Mouse (Mus musculus): Measurements from ENCODE around the gene 0610010K14Rik. TPM values are rescaled to one million over a fixed set of nuclear protein-coding genes. Genes with fewer than 3 reads are reported as not detected.

The 0610010K14Rik gene
- polyA plus RNA-seq, 1 experiment from 2014 or later = 115 TPM

- no peaks in the 10 kb centered on the region for H3K36me3 ChIP-seq (ENCODE audit: insufficient read depth, low read length)
- TF ChIP-seq CTCF (IDR thresholded peaks at IDR 0.05) (no peak), EP300 (IDR thresholded peaks at IDR 0.05) (no peak)
- H3K27ac ChIP-seq (ENCODE audit: low read length) = peak overlapping the region; percentile 79
- 11% methylated on average over 9 of the region's 10 CpGs for WGBS
- peaks cover 11% of the 10 kb centered on the region; the same call in 1 of the 2 replicates for H3K27me3 ChIP-seq (replicated peaks; ENCODE audit: insufficient read depth, low read length)
- H3K4me1 ChIP-seq (ENCODE audit: insufficient read depth, low read depth, low read length) = peaks cover 16% of the 10 kb centered on the region
- peak overlapping the region; percentile 37 for H3K4me3 ChIP-seq (ENCODE audit: low read depth, low read length)
- peak overlapping the region; percentile 57 for H3K4me2 ChIP-seq (replicated peaks; ENCODE audit: low read depth, low read length)
- no peaks in the 10 kb centered on the region for H3K9me3 ChIP-seq (ENCODE audit: low read length)
- ATAC-seq = no peak
- H3K9ac ChIP-seq (replicated peaks; ENCODE audit: low read depth) = peak overlapping the region; percentile 58
- DNase-seq (ENCODE audit: low spot score) = peak; percentile 71
These were observed 5.2 kb downstream of the 0610010K14Rik start for GRCm38 (mm10) chr11:70232546-70232945.

GRCm38 (mm10) chr11:70230239-70230727, 7.4 kb downstream of the 0610010K14Rik start:
- Histone ChIP-seq H3K36me3 (ENCODE audit: insufficient read depth, low read length) (no peaks in the 10 kb centered on the region), H3K27ac (ENCODE audit: low read length) (peak overlapping the region; percentile 93), H3K4me2 (replicated peaks; ENCODE audit: low read depth, low read length) (peak overlapping the region; percentile 58), H3K9ac (replicated peaks; ENCODE audit: low read depth) (no peak overlapping the region), H3K4me1 (ENCODE audit: insufficient read depth, low read depth, low read length) (peaks cover 18% of the 10 kb centered on the region), H3K9me3 (ENCODE audit: low read length) (no peaks in the 10 kb centered on the region), H3K4me3 (ENCODE audit: low read depth, low read length) (peak overlapping the region; percentile 46), H3K27me3 (replicated peaks; ENCODE audit: insufficient read depth, low read length) (peaks cover 11% of the 10 kb centered on the region; the same call in 1 of the 2 replicates)
- under 1% methylated on average over 32 of the region's 32 CpGs for WGBS
- peak; percentile 90 for DNase-seq (ENCODE audit: low spot score)
- ATAC-seq = peak; percentile 82
- TF ChIP-seq EP300 (IDR thresholded peaks at IDR 0.05) (peak; percentile 89), CTCF (IDR thresholded peaks at IDR 0.05) (peak; percentile 99)

GRCm38 (mm10) chr11:70229260-70230010, 8.3 kb downstream of the 0610010K14Rik start, which contains the start of gene Bcl6b:
Gene Bcl6b (minus strand): TSS chr11:70229798.
- peak within 1 kb of the TSS; percentile 46 for H3K4me3 ChIP-seq (ENCODE audit: low read depth, low read length)
- WGBS = 2% methylated on average over 39 of the region's 39 CpGs
- H3K4me1 ChIP-seq (ENCODE audit: insufficient read depth, low read depth, low read length) = peaks cover 18% of the 10 kb centered on the region
- H3K27ac ChIP-seq (ENCODE audit: low read length) = peak within 1 kb of the TSS; percentile 93
- peaks cover 11% of the 10 kb centered on the region; the same call in 1 of the 2 replicates for H3K27me3 ChIP-seq (replicated peaks; ENCODE audit: insufficient read depth, low read length)
- peak within 1 kb of the TSS; percentile 68 for H3K9ac ChIP-seq (replicated peaks; ENCODE audit: low read depth)
- no peak for TF ChIP-seq EP300 (IDR thresholded peaks at IDR 0.05)
- no peak for TF ChIP-seq CTCF (IDR thresholded peaks at IDR 0.05)
- ATAC-seq (peak; percentile 42), DNase-seq (ENCODE audit: low spot score) (peak; percentile 54)
- no peaks in the 10 kb centered on the region for H3K36me3 ChIP-seq (ENCODE audit: insufficient read depth, low read length)
- no peaks in the 10 kb centered on the region for H3K9me3 ChIP-seq (ENCODE audit: low read length)
- peak within 1 kb of the TSS; percentile 58 for H3K4me2 ChIP-seq (replicated peaks; ENCODE audit: low read depth, low read length)

GRCm38 (mm10) chr11:70228828-70229227, 8.9 kb downstream of the 0610010K14Rik start:
- WGBS = under 1% methylated on average over 19 of the region's 19 CpGs
- H3K4me3 ChIP-seq (ENCODE audit: low read depth, low read length) = peak overlapping the region; percentile 46
- ATAC-seq = peak; percentile 45
- H3K27ac ChIP-seq (ENCODE audit: low read length) = peak overlapping the region; percentile 93
- peak overlapping the region; percentile 58 for H3K4me2 ChIP-seq (replicated peaks; ENCODE audit: low read depth, low read length)
- H3K9me3 ChIP-seq (ENCODE audit: low read length) = no peaks in the 10 kb centered on the region
- peak; percentile 91 for DNase-seq (ENCODE audit: low spot score)
- no peak for TF ChIP-seq EP300 (IDR thresholded peaks at IDR 0.05)
- TF ChIP-seq CTCF (IDR thresholded peaks at IDR 0.05) = no peak
- H3K4me1 ChIP-seq (ENCODE audit: insufficient read depth, low read depth, low read length) = peaks cover 18% of the 10 kb centered on the region
- H3K27me3 ChIP-seq (replicated peaks; ENCODE audit: insufficient read depth, low read length) = peaks cover 11% of the 10 kb centered on the region; the same call in 1 of the 2 replicates
- H3K36me3 ChIP-seq (ENCODE audit: insufficient read depth, low read length) = no peaks in the 10 kb centered on the region
- H3K9ac ChIP-seq (replicated peaks; ENCODE audit: low read depth) = peak overlapping the region; percentile 68

- Histone ChIP-seq H3K4me2 (replicated peaks; ENCODE audit: low read depth, low read length) (peak overlapping the region; percentile 58), H3K4me3 (ENCODE audit: low read depth, low read length) (peak overlapping the region; percentile 46), H3K9me3 (ENCODE audit: low read length) (no peaks in the 10 kb centered on the region), H3K27me3 (replicated peaks; ENCODE audit: insufficient read depth, low read length) (peaks cover 11% of the 10 kb centered on the region; the same call in 1 of the 2 replicates), H3K27ac (ENCODE audit: low read length) (peak overlapping the region; percentile 93), H3K4me1 (ENCODE audit: insufficient read depth, low read depth, low read length) (peaks cover 18% of the 10 kb centered on the region), H3K36me3 (ENCODE audit: insufficient read depth, low read length) (no peaks in the 10 kb centered on the region), H3K9ac (replicated peaks; ENCODE audit: low read depth) (peak overlapping the region; percentile 68)
- DNase-seq (ENCODE audit: low spot score) (peak; percentile 45), ATAC-seq (no peak)
- WGBS = 52% methylated on average over 4 of the region's 4 CpGs
- TF ChIP-seq EP300 (IDR thresholded peaks at IDR 0.05) (no peak), CTCF (IDR thresholded peaks at IDR 0.05) (no peak)
These were observed 10.0 kb downstream of the 0610010K14Rik start for GRCm38 (mm10) chr11:70227661-70228245.

- Histone ChIP-seq H3K27me3 (replicated peaks; ENCODE audit: insufficient read depth, low read length) (peaks cover 11% of the 10 kb centered on the region; the same call in 1 of the 2 replicates), H3K9me3 (ENCODE audit: low read length) (no peaks in the 10 kb centered on the region), H3K4me1 (ENCODE audit: insufficient read depth, low read depth, low read length) (peaks cover 18% of the 10 kb centered on the region), H3K4me2 (replicated peaks; ENCODE audit: low read depth, low read length) (peak overlapping the region; percentile 58), H3K4me3 (ENCODE audit: low read depth, low read length) (peak overlapping the region; percentile 46), H3K9ac (replicated peaks; ENCODE audit: low read depth) (peak overlapping the region; percentile 68; the same call in 1 of the 2 replicates), H3K27ac (ENCODE audit: low read length) (peak overlapping the region; percentile 81), H3K36me3 (ENCODE audit: insufficient read depth, low read length) (no peaks in the 10 kb centered on the region)
- no peak for ATAC-seq
- TF ChIP-seq EP300 (IDR thresholded peaks at IDR 0.05) (no peak), CTCF (IDR thresholded peaks at IDR 0.05) (no peak)
- peak; percentile 25 for DNase-seq (ENCODE audit: low spot score)
- WGBS = 25% methylated on average over 5 of the region's 5 CpGs
These were observed 10.6 kb downstream of the 0610010K14Rik start for GRCm38 (mm10) chr11:70227126-70227525.

Measured in lung, postnatal 0 days (tissue).